Mouse (Mus musculus) midbrain, embryonic 15.5 days (tissue): Measurements from ENCODE around the gene Zfp511. TPM values are rescaled to one million over a fixed set of nuclear protein-coding genes. Genes with fewer than 3 reads are reported as not detected.

ENCODE experiments used
- ATAC-seq: fragments of 200-750 bp; cut with Nextera tagmentation; replicated peaks from 2 replicates; pipeline ENCODE4 v1.8.0; 2017; ENCODE audit warnings: moderate TSS enrichment
- H3K27ac ChIP-seq: fragments of 300-500 bp; sonication (generic); 2 replicates; pipeline ENCODE4 v1.5.1; 2015; ENCODE audit warnings: mild to moderate bottlenecking, inconsistent platforms
- H3K27me3 ChIP-seq: fragments of 300-500 bp; sonication (generic); replicated peaks from 2 replicates; pipeline ENCODE4 v1.6.1; 2015; ENCODE audit warnings: inconsistent platforms
- H3K36me3 ChIP-seq: fragments of 300-500 bp; sonication (generic); replicated peaks from 2 replicates; pipeline ENCODE4 v1.6.1; 2015; ENCODE audit warnings: inconsistent platforms
- H3K4me1 ChIP-seq: fragments of 300-500 bp; sonication (generic); 2 replicates; pipeline ENCODE4 v1.6.1; 2015; ENCODE audit warnings: inconsistent platforms
- H3K4me2 ChIP-seq: fragments of 300-500 bp; sonication (generic); 2 replicates; pipeline ENCODE4 v1.6.1; 2015; ENCODE audit warnings: inconsistent platforms, mild to moderate bottlenecking, moderate library complexity
- H3K4me3 ChIP-seq: fragments of 300-500 bp; sonication (generic); 2 replicates; pipeline ENCODE4 v1.5.1; 2015; ENCODE audit warnings: mild to moderate bottlenecking, inconsistent platforms
- H3K9ac ChIP-seq: fragments of 300-500 bp; sonication (generic); 2 replicates; pipeline ENCODE4 v1.6.1; 2015; ENCODE audit warnings: mild to moderate bottlenecking, inconsistent platforms
- H3K9me3 ChIP-seq: fragments of 300-500 bp; sonication (generic); 2 replicates; pipeline ENCODE4 v1.6.1; 2016; ENCODE audit warnings: inconsistent platforms
- WGBS: fragments of 180-500 bp; shearing (Covaris S2); methylation state at CpG from one replicate; pipeline ENCODE4 v1.1.7; 2015; ENCODE audit warnings: mixed read lengths; 5-methylcytosine and 5-hydroxymethylcytosine counted together
- polyA plus RNA-seq: library from polyadenylated mRNA; unstranded; fragments of >200 nt; fragmentation: Nextera tagmentation; extraction: Ambion mirVana; gene quantifications from 2 replicates; pipeline ENCODE4 v1.2.1, GENCODE M21; 2015

The Zfp511 gene
- 56.6 and 58.0 TPM in 2 replicates for polyA plus RNA-seq

DNA sequence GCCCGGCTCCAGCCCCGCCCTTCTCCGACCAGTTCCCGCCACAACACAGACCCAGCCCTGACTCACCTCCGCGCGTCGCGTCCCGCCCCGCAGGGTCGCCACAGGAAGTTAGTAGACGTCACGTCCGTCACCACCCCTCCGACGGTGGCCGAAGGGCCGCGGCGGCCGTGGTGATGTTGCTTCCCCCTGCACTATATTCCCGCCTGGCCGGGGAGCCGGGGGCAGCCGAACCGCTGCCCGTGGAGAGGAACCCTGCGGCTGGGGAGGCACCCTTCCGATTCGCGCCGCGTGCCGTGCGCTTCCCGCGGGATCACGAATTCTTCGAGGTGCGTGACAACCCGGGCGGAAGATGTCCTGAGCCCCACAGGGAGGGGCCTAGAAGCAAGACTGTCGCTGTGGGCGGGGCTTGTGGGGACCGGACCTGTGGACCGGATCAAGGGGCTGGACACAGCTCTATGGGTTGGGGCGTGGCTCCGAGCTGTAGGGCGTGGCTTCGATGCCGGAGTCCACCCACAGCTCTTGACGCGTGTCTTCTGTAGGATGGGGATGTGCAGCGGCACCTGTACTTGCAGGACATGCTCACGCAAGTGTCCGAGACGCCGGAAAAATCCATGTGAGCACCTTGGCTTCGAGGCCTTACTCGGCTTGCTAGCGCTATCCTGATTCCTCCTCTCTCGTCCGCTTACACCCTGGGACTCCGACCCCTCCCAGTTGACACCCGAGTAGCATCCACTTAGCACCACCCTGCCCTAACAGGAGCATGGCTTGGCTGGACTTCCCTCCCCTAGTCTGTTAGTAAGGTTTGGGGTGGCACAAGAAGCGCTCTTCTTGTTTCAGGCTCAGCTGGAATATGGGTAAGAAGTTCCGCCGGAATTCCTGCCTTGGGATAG lies at the start of gene Zfp511, which contains the start of gene Tubgcp2:
Gene Zfp511 (plus strand): TSS at position 111 of the 890 bp plus-strand sequence.
Gene Tubgcp2 (minus strand): TSS at position 389 of the 890 bp plus-strand sequence.
- H3K9me3 ChIP-seq, result no peaks in the 10 kb centered on the region
- H3K36me3 ChIP-seq, result peaks cover 12% of the 10 kb centered on the region; the same call in 1 of the 2 replicates
- H3K9ac ChIP-seq, result peak within 1 kb of the TSS; percentile 88
- peak within 1 kb of the TSS; percentile 94 for H3K27ac ChIP-seq
- peak within 1 kb of the TSS; percentile 92 for H3K4me2 ChIP-seq
- H3K4me3 ChIP-seq, result peak within 1 kb of the TSS; percentile 91
- H3K4me1 ChIP-seq, result peaks cover 26% of the 10 kb centered on the region
- 1% methylated on average over 69 of the region's 69 CpGs for WGBS
- peak; percentile 96 for ATAC-seq
- no peaks in the 10 kb centered on the region for H3K27me3 ChIP-seq

DNA sequence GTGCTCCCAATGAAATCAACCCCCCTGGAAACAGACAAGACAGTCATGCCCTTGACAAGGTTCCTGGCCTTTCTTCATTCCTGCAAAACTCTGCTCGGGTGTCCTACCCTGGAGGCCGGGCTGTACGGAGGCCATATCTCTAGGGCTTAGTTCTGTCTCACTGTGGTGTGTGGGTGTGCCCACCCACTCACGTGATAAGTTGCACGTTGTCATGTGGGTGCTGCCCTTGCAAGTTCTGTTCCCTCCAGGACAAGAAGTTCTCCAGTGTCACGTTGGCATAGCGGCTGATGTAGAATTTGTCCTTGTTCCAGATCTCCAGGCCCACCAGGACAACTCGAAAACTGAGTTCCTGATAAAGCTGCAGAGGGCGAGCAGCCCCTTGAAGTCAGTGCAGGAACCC lies 47.9 kb upstream of the Zfp511 start:
- H3K27ac ChIP-seq, result no peak overlapping the region
- WGBS, result 93% methylated on average over 9 of the region's 9 CpGs
- no peaks in the 10 kb centered on the region for H3K9me3 ChIP-seq
- H3K36me3 ChIP-seq, result no peaks in the 10 kb centered on the region
- H3K4me1 ChIP-seq, result no peaks in the 10 kb centered on the region
- H3K4me3 ChIP-seq, result no peak overlapping the region
- no peak overlapping the region for H3K4me2 ChIP-seq
- no peak overlapping the region for H3K9ac ChIP-seq
- ATAC-seq, result no peak
- H3K27me3 ChIP-seq, result no peaks in the 10 kb centered on the region

GRCm38 (mm10) chr7:139990864-139991394 lies 45.3 kb upstream of the Zfp511 start:
- 72% methylated on average over 8 of the region's 8 CpGs for WGBS
- Histone ChIP-seq H3K9me3 (no peaks in the 10 kb centered on the region), H3K9ac (no peak overlapping the region), H3K36me3 (0 out of 2 replicates have a peak, but pooled peaks cover 4% of the 10 kb centered on the region), H3K4me2 (no peak overlapping the region), H3K27me3 (no peaks in the 10 kb centered on the region), H3K4me1 (no peaks in the 10 kb centered on the region), H3K27ac (no peak overlapping the region), H3K4me3 (no peak overlapping the region)
- ATAC-seq, result no peak

DNA sequence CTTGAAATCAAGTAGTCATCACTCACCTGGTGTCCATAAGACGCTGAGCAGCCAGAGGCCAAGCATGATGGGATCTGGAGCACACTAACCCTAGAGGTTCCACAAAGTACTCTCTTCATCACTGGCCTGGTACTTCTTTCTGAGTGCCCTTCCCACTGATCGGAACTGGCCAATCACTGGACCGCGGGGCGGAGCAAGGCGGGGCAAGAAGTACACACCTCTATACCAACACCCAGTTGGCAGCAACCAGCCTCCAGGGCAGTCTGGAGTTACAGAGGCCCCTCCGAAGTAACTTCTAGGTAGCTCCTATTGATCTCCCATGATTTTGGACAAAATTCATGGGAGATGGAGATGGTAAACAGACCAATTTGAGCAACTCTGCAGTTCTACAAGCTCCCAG lies 43.8 kb upstream of the Zfp511 start, which contains the start of gene Adam8:
Gene Adam8 (minus strand): TSS at position 157 of the 400 bp plus-strand sequence.
- Histone ChIP-seq H3K27ac (no peak within 1 kb of the TSS), H3K4me1 (no peaks in the 10 kb centered on the region), H3K9me3 (no peaks in the 10 kb centered on the region), H3K4me2 (no peak within 1 kb of the TSS), H3K4me3 (no peak within 1 kb of the TSS), H3K9ac (no peak within 1 kb of the TSS), H3K36me3 (peaks cover 10% of the 10 kb centered on the region), H3K27me3 (no peaks in the 10 kb centered on the region)
- WGBS, result 32% methylated on average over 7 of the region's 7 CpGs
- ATAC-seq, result no peak

GRCm38 (mm10) chr7:139993532-139993931 lies 42.7 kb upstream of the Zfp511 start:
- Histone ChIP-seq H3K27ac (no peak overlapping the region), H3K9me3 (no peaks in the 10 kb centered on the region), H3K27me3 (no peaks in the 10 kb centered on the region), H3K36me3 (peaks cover 22% of the 10 kb centered on the region), H3K9ac (no peak overlapping the region), H3K4me2 (no peak overlapping the region), H3K4me1 (no peaks in the 10 kb centered on the region), H3K4me3 (no peak overlapping the region)
- WGBS, result 90% methylated on average over 6 of the region's 6 CpGs
- no peak for ATAC-seq

- ATAC-seq, result no peak
- Histone ChIP-seq H3K9me3 (no peaks in the 10 kb centered on the region), H3K4me3 (no peak overlapping the region), H3K4me1 (no peaks in the 10 kb centered on the region), H3K36me3 (peaks cover 27% of the 10 kb centered on the region), H3K27me3 (no peaks in the 10 kb centered on the region), H3K27ac (no peak overlapping the region), H3K9ac (no peak overlapping the region), H3K4me2 (no peak overlapping the region)
- WGBS, result 78% methylated on average over 4 of the region's 4 CpGs
These were observed 42.0 kb upstream of the Zfp511 start for GRCm38 (mm10) chr7:139994202-139994601.

GRCm38 (mm10) chr7:139994676-139995075 lies 41.5 kb upstream of the Zfp511 start:
- H3K4me3 ChIP-seq, result no peak overlapping the region
- 34% methylated on average over 3 of the region's 3 CpGs for WGBS
- no peaks in the 10 kb centered on the region for H3K9me3 ChIP-seq
- peaks cover 30% of the 10 kb centered on the region for H3K36me3 ChIP-seq
- no peak overlapping the region for H3K4me2 ChIP-seq
- H3K27me3 ChIP-seq, result no peaks in the 10 kb centered on the region
- no peak overlapping the region for H3K9ac ChIP-seq
- no peak for ATAC-seq
- no peaks in the 10 kb centered on the region for H3K4me1 ChIP-seq
- no peak overlapping the region for H3K27ac ChIP-seq

DNA sequence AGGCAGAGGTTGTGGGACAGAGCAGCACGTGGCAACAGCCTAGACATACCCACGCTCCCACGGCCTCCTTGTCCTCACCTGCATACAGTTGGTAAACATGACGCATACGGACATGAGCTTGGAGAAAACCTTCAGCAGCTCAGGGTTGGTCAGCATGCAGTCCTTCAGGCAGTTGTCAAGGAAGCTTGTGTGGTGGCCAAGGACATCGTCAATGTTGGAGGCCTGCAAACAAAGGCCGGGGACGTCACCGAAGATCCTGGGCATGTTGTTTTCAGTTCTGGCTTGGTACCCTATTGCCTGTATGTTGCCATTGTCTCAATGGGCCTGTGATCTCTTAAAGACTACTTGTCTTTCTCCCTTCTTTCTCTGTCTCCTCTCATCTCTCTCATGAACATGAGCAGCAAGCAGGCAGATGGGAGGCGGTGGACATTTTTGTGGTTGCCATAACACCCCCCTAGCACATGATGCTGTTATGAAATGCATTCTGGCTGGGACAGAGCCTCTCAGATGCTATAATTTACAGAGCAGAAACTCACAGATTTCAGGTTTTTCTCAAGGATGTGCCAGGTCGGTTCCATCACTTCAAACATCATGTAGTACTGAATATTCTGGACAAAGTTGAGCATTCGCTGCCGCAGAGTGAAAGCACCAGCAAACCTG lies 37.4 kb upstream of the Zfp511 start:
- 96% methylated on average over 13 of the region's 13 CpGs for WGBS
- peaks cover 50% of the 10 kb centered on the region for H3K36me3 ChIP-seq

GRCm38 (mm10) chr7:140001086-140001740 lies 35.0 kb upstream of the Zfp511 start:
- Histone ChIP-seq H3K27me3 (no peaks in the 10 kb centered on the region), H3K4me1 (no peaks in the 10 kb centered on the region), H3K9ac (no peak overlapping the region), H3K4me2 (no peak overlapping the region), H3K27ac (no peak overlapping the region), H3K36me3 (peaks cover 67% of the 10 kb centered on the region), H3K4me3 (no peak overlapping the region), H3K9me3 (no peaks in the 10 kb centered on the region)
- 52% methylated on average over 12 of the region's 12 CpGs for WGBS
- no peak for ATAC-seq

More for the DNA sequence above, 37.4 kb upstream of the Zfp511 start:
- no peaks in the 10 kb centered on the region for H3K9me3 ChIP-seq
- no peak overlapping the region for H3K4me3 ChIP-seq
- H3K27me3 ChIP-seq, result no peaks in the 10 kb centered on the region
- no peak overlapping the region for H3K4me2 ChIP-seq
- no peaks in the 10 kb centered on the region for H3K4me1 ChIP-seq
- no peak overlapping the region for H3K27ac ChIP-seq
- no peak for ATAC-seq
- H3K9ac ChIP-seq, result no peak overlapping the region

DNA sequence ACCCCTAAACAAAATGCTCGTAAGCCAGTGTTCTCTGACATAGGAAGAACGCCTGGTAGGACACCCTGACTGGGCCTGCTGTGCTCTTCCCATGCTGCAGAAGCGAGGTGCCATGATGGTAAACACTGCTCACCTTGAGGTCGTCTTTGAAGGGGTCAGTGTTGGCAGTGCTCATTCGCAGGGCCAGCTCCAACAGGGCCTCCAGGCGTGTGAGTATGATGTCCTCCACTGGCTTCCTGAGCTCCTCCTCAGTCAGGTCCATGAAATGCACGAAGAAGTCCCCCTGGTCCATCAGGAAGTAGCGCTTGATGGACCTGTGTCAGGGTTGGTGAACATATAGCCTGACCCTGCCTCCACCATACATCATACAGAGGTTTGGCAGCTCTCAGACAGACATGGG lies 31.5 kb upstream of the Zfp511 start:
- 92% methylated on average over 8 of the region's 8 CpGs for WGBS

GRCm38 (mm10) chr7:140006861-140007611 lies 29.2 kb upstream of the Zfp511 start:
- Histone ChIP-seq H3K4me2 (no peak overlapping the region), H3K36me3 (peaks cover 37% of the 10 kb centered on the region), H3K4me1 (no peaks in the 10 kb centered on the region), H3K9me3 (no peaks in the 10 kb centered on the region), H3K27ac (no peak overlapping the region), H3K4me3 (no peak overlapping the region), H3K9ac (no peak overlapping the region), H3K27me3 (no peaks in the 10 kb centered on the region)
- ATAC-seq, result no peak
- 95% methylated on average over 9 of the region's 9 CpGs for WGBS

More for the DNA sequence above, 31.5 kb upstream of the Zfp511 start:
- H3K9me3 ChIP-seq, result no peaks in the 10 kb centered on the region
- H3K36me3 ChIP-seq, result peaks cover 47% of the 10 kb centered on the region
- no peak overlapping the region for H3K27ac ChIP-seq
- no peaks in the 10 kb centered on the region for H3K4me1 ChIP-seq
- ATAC-seq, result no peak
- H3K27me3 ChIP-seq, result no peaks in the 10 kb centered on the region
- no peak overlapping the region for H3K4me3 ChIP-seq
- H3K9ac ChIP-seq, result no peak overlapping the region
- H3K4me2 ChIP-seq, result no peak overlapping the region
